Mouse (Mus musculus) G1E (cell line): ENCODE data around the gene Entpd5.

Experiments
- CTCF ChIP-seq: IDR thresholded peaks from 2 replicates; pipeline ENCODE4 v1.5.1; 2012; ENCODE audit warnings: low read depth, low read length, inconsistent platforms, mixed read lengths
- GATA1 ChIP-seq: IDR thresholded peaks from 2 replicates; pipeline ENCODE4 v1.6.1; 2012; ENCODE audit warnings: borderline replicate concordance, low read length, inconsistent platforms, mixed read lengths
- GATA2 ChIP-seq: IDR thresholded peaks from 2 replicates; pipeline ENCODE4 v1.6.1; 2012; ENCODE audit warnings: low read depth, low read length, inconsistent platforms, borderline replicate concordance
- POLR2AphosphoS5 ChIP-seq: IDR thresholded peaks from 2 replicates; pipeline ENCODE4 v1.6.1; 2012; ENCODE audit warnings: low read depth, low read length, inconsistent platforms; ENCODE audit not compliant: insufficient replicate concordance

GRCm38 (mm10) chr12:84400653-84401052 lies 8.2 kb downstream of the Entpd5 start:
- TF ChIP-seq GATA2 (no peak), POLR2AphosphoS5 (no peak), CTCF (no peak), GATA1 (no peak)
